Mouse (Mus musculus): ENCODE data around the gene Iqcn.

The Iqcn gene

GRCm38 (mm10) chr8:70679404-70679803, 23.9 kb upstream of the Iqcn start:
- no peak for DNase-seq

GRCm38 (mm10) chr8:70680039-70680438, 23.2 kb upstream of the Iqcn start:
- no peak for DNase-seq

DNA sequence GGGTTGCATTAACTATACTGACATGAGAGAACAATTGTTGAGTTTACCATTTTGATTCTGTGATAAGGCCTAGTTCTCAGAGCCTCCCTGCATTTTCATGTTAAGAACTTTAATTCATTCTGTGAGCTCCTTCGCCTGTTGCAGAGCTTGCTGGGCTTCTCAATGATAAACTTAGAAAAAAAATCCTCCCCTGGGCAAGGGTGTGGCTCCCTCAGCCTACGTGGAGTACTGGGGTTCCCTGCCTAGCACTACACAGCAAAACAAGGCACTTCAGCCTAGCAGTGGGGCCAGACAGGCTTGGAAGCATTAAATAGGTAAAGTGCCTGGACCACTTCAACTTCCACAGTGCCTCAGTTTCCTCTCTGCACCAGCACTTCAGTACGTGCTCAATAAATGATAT, 21.8 kb upstream of the Iqcn start:
- no peak for DNase-seq

- peak; percentile 80 to 84 for DNase-seq
Observed at GRCm38 (mm10) chr8:70682193-70682592, 21.1 kb upstream of the Iqcn start.

GRCm38 (mm10) chr8:70682692-70683091, 20.6 kb upstream of the Iqcn start:
- DNase-seq: no peak

DNA sequence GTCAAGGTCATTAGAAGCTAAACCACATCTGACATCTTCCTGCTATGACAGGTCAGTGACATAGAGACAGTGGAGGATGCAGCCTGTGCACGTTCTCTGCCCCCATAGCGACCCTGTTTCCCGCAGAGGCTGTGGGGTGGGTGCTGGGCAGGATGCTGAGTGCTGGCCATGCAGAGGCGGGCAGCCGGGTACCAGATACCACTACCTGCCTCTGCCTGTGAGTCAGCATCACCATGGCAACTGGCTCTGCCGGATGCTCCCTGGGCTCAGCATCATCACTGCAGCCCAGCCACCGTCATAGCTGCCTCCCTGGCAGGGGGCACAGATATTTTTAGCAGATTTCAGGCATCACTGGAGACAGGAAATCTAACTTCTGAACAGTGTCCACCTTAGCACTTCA, 19.0 kb upstream of the Iqcn start:
- DNase-seq: no peak

GRCm38 (mm10) chr8:70687576-70687975, 15.7 kb upstream of the Iqcn start:
- peak; percentile 53 to 63 for DNase-seq

DNA sequence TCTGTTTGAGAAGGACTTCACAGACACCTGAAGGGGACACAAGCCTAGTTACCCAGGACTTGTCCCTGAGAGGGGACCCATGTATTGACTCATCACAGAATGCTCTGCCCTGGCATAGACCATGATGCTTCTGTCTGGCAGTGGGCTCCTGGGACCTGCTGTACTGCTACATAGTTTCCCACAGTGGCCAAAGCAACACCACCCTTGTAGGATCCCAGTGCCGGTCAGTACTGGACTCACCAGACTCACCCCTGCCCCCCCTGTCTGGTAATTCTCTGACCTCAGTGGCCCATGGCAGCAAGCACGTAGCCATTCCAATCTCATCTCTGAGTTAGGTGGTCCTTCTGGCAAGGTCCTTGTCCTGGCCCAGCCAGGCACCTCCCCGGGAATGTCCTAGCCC, 15.1 kb upstream of the Iqcn start:
- no peak for DNase-seq

GRCm38 (mm10) chr8:70689892-70690390, 13.3 kb upstream of the Iqcn start:
- DNase-seq: no peak

DNA sequence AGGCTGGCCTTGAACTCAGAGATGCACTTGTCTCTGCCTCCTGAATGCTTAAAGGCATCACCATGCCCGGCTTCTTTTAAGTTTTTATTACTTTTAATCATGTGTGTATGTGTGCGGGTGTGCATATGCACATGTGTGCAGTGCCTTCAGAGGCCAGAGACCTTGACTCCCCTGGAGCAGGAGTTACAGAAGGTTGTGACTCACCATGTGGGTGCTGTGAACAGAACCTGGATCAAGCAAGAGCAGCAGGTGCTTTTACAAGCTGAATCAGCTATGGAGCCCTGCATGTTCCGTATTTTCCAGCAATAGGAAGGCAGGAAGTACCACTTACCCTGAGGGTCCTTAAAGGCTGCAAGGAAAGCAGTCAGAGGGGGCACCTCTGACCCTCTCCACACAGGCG, 12.0 kb upstream of the Iqcn start:
- DNase-seq: no peak

GRCm38 (mm10) chr8:70691727-70692231, 11.5 kb upstream of the Iqcn start:
- DNase-seq: no peak

DNA sequence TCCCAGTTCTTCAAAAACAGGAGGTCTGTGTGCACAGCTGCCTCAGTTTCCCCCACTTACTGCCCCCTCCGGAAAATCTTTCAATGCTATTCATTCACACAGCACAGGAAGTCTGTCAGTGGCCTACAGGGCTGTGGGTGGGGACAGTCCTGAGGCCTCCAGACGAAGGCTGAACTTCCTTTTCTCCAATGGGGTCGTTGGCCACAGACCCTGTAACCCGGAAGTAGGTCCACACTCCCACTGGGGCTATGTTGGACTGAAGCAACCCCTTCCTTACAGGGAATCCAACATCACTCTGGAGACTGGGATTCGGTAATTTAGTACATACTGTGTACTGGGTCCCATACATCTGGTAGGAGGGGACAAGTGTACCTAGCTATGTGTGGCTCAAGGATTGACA, 9.6 kb upstream of the Iqcn start:
- DNase-seq: no peak

GRCm38 (mm10) chr8:70695318-70696018, 7.8 kb upstream of the Iqcn start:
- DNase-seq: peak; percentile 85 to 90

DNA sequence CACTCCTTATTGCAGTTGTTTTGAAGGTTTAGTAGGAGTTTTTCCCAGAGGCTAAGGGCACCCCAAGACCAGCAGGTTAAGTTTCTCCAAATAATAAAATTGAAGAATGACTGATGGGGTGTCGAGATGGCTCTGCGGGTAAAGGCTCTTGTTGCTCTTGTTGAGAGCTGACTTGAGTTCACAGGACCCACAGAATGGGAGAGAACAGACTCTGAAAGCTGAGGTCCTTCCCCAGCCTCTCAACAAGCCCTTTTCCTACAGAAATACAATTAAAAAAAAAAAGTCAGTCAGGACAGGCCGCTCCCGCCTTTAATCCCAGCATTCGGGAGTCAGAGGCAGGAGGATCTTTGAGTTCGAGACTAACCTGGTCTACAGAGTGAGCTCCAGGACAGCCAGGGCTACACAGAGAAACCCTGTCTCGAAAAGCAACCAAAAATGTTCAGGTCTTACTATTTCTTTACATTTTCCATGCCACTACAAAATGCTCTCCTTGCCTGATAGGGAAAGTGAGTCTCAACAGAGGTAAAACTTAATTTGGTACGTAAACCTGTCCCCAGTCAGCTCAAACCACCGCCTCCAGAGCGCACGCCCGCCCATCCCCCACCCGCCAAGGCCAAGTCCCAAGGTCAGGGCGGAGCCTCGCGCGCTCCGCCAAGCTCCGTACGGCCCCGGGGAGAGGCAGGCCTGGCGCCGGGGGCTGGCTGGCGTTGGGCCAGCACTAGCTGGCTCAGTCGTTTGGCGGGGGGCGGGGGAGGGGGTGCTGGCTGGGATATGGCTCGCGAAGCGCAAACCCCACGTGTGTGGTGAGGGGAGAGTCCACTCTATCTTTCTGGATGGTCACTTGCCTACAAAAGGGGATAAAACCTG, 7.0 kb upstream of the Iqcn start:
- peak; percentile 80 to 84 for DNase-seq

GRCm38 (mm10) chr8:70696946-70697345, 6.3 kb upstream of the Iqcn start:
- DNase-seq: no peak

GRCm38 (mm10) chr8:70697366-70698250, 5.6 kb upstream of the Iqcn start:
- no peak for DNase-seq

DNA sequence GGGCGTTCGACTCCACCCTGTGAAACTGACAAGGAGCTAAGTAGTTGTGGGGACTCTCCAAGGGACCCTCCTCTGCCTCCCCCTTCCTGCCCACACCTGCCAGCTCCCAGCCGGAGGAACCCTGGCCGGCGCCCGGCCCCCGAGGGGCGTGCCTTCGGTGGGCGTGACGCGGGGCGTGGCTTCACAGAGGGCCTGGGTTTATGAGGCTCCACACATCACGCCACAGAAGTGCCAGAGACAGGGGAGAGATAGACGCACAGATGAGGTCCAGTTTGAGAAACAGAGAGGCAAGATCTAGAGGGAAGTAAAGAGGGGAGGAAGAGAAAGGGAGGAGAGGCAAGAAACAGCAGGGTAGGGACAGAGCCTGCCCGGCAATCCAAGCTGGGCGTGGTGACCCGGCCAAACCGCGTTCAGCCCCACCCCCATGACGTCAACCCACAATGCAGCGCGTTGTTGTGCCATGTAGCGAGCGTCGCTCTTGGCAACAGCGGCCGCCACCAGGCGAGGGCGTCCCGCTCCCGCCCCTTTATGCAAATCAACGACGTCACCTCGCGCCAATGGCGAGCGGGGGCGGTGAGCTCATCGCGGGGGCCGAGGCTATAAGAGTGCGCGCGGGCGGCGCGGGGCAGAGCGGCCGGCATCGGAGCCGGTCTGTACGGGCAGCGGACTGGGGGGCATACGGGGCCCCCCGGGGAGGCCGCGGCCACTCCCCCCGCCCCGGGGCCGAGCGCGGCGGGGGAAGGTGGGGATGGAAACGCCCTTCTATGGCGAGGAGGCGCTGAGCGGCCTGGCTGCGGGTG, 4.7 kb upstream of the Iqcn start, which contains the start of gene Jund:
Gene Jund, plus strand, starts transcription at position 640 of the 800 bp plus-strand sequence.
- DNase-seq: peak; percentile 99

DNA sequence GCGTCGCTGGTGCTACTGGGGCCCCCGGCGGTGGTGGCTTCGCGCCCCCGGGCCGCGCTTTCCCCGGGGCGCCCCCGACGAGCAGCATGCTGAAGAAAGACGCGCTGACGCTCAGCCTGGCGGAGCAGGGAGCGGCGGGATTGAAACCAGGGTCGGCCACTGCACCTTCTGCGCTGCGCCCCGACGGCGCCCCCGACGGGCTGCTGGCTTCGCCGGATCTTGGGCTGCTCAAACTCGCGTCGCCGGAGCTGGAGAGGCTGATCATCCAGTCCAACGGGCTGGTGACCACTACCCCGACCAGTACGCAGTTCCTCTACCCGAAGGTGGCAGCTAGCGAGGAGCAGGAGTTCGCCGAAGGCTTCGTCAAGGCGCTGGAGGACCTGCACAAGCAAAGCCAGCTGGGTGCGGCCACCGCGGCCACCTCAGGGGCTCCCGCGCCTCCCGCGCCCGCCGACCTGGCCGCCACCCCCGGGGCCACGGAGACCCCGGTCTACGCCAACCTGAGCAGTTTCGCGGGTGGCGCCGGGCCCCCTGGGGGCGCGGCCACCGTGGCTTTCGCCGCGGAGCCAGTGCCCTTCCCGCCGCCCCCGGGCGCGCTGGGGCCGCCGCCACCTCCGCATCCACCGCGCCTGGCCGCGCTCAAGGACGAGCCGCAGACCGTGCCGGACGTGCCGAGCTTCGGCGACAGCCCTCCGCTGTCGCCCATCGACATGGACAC, 4.0 kb upstream of the Iqcn start:
- no peak for DNase-seq

- DNase-seq: peak; percentile 76 to 82
Observed at GRCm38 (mm10) chr8:70699834-70700554, 3.3 kb upstream of the Iqcn start.

- peak; percentile 91 to 95 for DNase-seq
Observed at GRCm38 (mm10) chr8:70700555-70700922, 2.7 kb upstream of the Iqcn start.

All from lung, adult 18-20 months (tissue).